Mouse (Mus musculus) cortical plate, adult 2 months (tissue): ENCODE data around the gene Sel1l.

ENCODE experiments used
- CTCF ChIP-seq: fragments of 200-500 bp; IDR thresholded peaks from 2 replicates; pipeline ENCODE4 v1.5.1; 2011; ENCODE audit warnings: mild to moderate bottlenecking, control low read depth, low read length; ENCODE audit not compliant: insufficient read depth; ENCODE audit errors: extremely low read depth
- POLR2A ChIP-seq: fragments of 200-500 bp; IDR thresholded peaks from 2 replicates; pipeline ENCODE4 v1.6.1; 2011; ENCODE audit warnings: mild to moderate bottlenecking, low read length, control low read depth; ENCODE audit not compliant: insufficient read depth; ENCODE audit errors: extremely low read depth

DNA sequence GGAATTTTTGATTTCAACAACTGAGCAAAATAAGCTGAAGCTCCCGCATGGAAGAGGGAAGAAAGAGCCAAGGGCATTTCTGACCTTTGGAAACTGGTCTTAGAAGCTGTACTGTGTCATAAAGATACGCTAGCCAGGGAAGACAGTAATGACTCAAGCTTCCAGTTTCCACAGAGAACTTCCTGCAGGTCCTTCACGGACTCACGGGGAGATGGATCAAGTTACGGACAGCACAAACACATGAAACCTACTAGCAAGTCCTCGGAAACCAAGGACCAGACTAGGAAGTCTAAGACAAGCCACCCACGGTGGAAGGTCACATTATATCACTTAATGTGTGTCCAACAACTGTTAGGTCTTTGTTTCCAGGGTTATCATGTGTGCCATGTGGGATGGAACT lies 10.7 kb downstream of the Sel1l start:
- TF ChIP-seq POLR2A (no peak), CTCF (no peak)
